Mouse (Mus musculus): ENCODE results near the gene Gprc5c.
"Not testable (repeated sequence)": the region's sequence is repeated elsewhere in the genome, so short reads cannot be mapped to it uniquely, and the experiment has no call there.

Gene Gprc5c

DNA sequence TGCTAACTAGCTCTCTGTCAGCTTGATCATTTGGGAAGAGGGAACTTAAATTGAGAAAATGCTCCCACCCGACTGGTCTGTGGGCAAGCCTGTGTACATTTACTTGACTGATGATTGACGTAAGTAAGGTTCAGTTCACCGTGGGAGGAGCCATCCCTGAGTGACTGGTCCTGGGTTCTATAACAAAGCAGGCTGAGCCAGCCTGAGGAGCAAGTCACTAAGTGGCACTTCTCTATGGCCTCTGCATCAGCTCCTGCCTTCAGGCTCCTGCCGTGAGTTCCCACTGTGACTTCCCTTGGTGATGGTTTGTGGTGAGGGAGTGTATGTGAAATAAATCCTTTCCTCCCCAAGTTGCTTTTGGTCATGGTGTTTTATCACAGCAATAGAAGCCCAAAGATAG, 57.1 kb downstream of the Gprc5c start:
- ATAC-seq (ENCODE audit: low TSS enrichment): no peak

DNA sequence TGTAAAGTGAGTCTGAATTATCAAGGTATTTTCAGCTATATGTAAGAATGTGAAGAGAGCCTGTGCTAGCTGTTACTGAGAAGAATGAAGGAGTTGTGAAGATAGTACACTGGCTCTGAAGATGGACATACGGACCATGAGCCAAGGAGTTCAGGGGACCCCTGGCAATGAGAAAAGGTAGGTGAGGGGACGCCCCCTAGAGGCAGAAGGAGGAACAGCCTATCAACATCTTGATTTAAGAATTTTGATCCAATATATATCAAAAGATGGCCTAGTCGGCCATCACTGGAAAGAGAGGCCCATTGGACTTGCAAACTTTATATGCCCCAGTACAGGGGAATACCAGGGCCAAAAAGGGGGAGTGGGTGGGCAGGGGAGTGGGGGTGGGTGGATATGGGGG, 58.6 kb downstream of the Gprc5c start:
- ATAC-seq (ENCODE audit: low TSS enrichment): not testable (repeated sequence)

DNA sequence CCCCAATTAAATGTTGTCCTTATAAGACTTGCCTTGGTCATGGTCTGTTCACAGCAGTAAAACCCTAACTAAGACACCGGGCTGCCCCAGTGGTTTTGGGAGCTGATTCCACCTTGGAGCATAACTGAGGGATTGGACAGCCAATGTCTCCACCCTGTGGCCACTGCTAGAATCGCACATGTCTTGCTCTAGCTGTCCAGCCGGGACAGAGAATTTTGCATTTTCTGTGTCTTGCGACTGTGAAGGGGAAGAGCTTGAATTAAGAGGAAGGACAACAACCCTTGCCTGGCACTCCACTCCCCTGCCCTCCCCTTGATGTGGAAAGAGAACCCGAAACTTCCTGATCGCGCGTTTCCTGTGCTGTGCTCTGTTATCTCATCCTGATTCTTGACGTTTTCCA, 61.9 kb downstream of the Gprc5c start:
- peak; percentile 74 for ATAC-seq (ENCODE audit: low TSS enrichment)

DNA sequence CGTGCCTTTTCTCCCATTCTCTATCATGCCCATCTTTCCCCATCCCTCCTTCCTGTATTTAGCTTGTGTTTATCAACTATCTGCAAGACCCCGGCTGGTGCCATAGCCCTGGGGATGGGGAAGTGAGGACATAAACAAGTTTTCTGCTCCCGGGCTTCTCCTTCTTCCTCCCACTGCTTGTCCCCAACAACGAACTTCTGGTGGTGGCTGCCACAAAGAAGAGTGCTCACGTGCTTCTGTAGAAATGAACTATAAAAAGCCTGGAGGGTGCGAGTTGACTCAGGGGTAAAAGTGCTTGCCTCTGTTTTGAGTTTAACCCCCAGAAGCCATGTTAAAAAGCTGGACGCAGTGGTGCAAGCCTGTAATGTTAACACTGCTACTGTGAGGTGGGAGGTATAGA, 64.0 kb downstream of the Gprc5c start:
- no peak for ATAC-seq (ENCODE audit: low TSS enrichment)

DNA sequence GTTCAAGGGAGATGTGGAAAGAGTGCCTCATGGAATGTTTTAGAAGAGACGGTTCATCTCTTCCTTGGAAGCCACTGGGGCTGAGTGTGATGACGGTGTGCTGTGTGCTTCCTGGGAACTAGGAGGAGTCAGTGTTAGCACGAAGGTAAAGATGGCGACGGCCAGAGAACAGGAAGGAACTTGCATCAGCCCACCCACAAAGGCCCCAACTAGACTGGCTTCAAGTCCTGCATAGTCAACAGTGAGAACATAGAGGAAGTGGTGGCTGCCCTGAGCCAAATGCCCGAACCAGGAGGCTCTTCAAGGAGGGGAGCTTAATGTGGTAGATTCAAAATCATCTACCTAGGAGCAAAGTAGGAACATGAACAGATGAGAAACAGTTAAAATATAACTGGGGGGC, 66.2 kb downstream of the Gprc5c start:
- ATAC-seq (ENCODE audit: low TSS enrichment): no peak

All from frontal cortex, adult (tissue).